In the genomic region with DNA sequence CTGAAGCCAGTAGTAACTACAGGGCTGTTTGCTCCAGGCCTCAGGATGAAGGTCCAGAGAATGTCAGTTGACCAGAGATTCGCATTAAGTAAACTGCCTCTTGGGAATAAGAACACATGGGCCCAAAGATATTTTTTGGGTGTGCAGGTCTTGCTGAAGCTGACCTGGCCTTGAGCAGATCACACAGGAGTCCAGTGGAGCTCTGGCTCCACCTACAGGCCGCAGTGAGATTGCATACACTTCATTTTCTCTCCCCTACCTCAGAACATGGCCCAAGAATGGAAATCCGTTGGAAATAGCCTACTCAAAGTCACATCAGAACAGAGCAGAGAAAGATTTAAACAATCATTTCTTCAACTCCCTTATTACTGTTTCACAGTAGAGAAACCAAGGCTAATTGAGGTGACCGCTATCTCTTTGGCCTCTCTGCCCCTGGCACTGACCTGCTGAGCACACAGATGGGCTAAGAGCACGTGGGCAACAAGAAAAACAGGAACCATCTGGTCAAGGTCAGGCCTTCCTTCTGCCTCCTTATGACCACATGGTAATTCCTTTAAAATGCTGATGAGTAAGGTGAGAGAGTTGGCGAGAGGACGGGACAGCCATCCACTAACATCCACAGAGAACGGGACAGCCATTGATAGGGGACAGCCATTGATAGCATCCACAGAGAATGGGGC, we compare ENCODE assay signal across 9 mouse cellular contexts. TPM values are rescaled to one million over a fixed set of nuclear protein-coding genes. Genes with fewer than 3 reads are reported as not detected.
DNase-seq lines count a peak whose midpoint lies in the region; ATAC-seq and TF ChIP-seq lines count a peak whose summit lies in the region.
"Had no signal": no experiment of that assay in that cellular context is flagged by ENCODE, and none has a peak within 500 bp of the region (broad histone marks: within the 10 kb centered on the region; RNA-seq: fewer than 3 reads in every experiment).

No protein-coding gene starts in this region.

- peaks cover 15% of the 10 kb centered on the region for H3K4me1 ChIP-seq in hindbrain, embryonic 10.5 days (replicated peaks)
- peaks cover 2% of the 10 kb centered on the region; the same call in 1 of the 2 replicates for H3K4me1 ChIP-seq in hindbrain, embryonic 12.5 days
- no peaks in the 10 kb centered on the region for H3K4me1 ChIP-seq in forebrain, embryonic 13.5 days
- no peaks in the 10 kb centered on the region for H3K4me1 ChIP-seq in hindbrain, embryonic 15.5 days (replicated peaks)
- H3K4me1 ChIP-seq in midbrain, embryonic 11.5 days (ENCODE audit: control insufficient read depth, insufficient read depth, low read length): no peaks in the 10 kb centered on the region
- no peaks in the 10 kb centered on the region for H3K4me1 ChIP-seq in small intestine, adult 2 months (ENCODE audit: control insufficient read depth, insufficient read depth, insufficient read length, low read length)

- H3K9me3 ChIP-seq in hindbrain, embryonic 10.5 days: no peaks in the 10 kb centered on the region
- H3K9me3 ChIP-seq in hindbrain, embryonic 12.5 days (replicated peaks): no peaks in the 10 kb centered on the region
- no peaks in the 10 kb centered on the region for H3K9me3 ChIP-seq in forebrain, embryonic 13.5 days (replicated peaks)
- H3K9me3 ChIP-seq in hindbrain, embryonic 15.5 days: no peaks in the 10 kb centered on the region
- H3K9me3 ChIP-seq in midbrain, embryonic 11.5 days (ENCODE audit: control insufficient read depth, low read length): no peaks in the 10 kb centered on the region
- H3K9me3 ChIP-seq: megakaryocyte, embryonic 14.5 days had no signal

- no peak overlapping the region for H3K4me2 ChIP-seq in hindbrain, embryonic 12.5 days (replicated peaks)
- H3K4me2 ChIP-seq in forebrain, embryonic 13.5 days: no peak overlapping the region
- no peak overlapping the region for H3K4me2 ChIP-seq in hindbrain, embryonic 15.5 days
- H3K4me2 ChIP-seq in midbrain, embryonic 11.5 days: no peak overlapping the region

- peaks cover 21% of the 10 kb centered on the region for H3K36me3 ChIP-seq in hindbrain, embryonic 10.5 days
- peaks cover 13% of the 10 kb centered on the region for H3K36me3 ChIP-seq in hindbrain, embryonic 12.5 days
- peaks cover 15% of the 10 kb centered on the region for H3K36me3 ChIP-seq in forebrain, embryonic 13.5 days (ENCODE audit: poor library complexity, severe bottlenecking)
- peaks cover 12% of the 10 kb centered on the region for H3K36me3 ChIP-seq in hindbrain, embryonic 15.5 days
- peaks cover 5% of the 10 kb centered on the region; the same call in 1 of the 2 replicates for H3K36me3 ChIP-seq in midbrain, embryonic 11.5 days (ENCODE audit: control insufficient read depth, insufficient read depth, low read length)
- H3K36me3 ChIP-seq in small intestine, adult 2 months (ENCODE audit: control insufficient read depth, insufficient read depth, low read length): peaks cover 10% of the 10 kb centered on the region

- ATAC-seq in hindbrain, embryonic 12.5 days (ENCODE audit: low FRiP score): no peak
- ATAC-seq in cerebellum, adult (ENCODE audit: insufficient number of reproducible peaks, low FRiP score, low TSS enrichment): peak; percentile 69
- ATAC-seq in forebrain, embryonic 13.5 days: peak; percentile 36; the same call in 1 of the 2 replicates
- peak; percentile 79; the same call in 1 of the 2 replicates for ATAC-seq in hindbrain, embryonic 15.5 days (ENCODE audit: low FRiP score, low read depth)
- peak; percentile 30; the same call in 1 of the 2 replicates for ATAC-seq in midbrain, embryonic 11.5 days (ENCODE audit: low FRiP score)

- 43% methylated on average over 8 of the region's 8 CpGs for WGBS in hindbrain, embryonic 10.5 days
- 49% methylated on average over 8 of the region's 8 CpGs for WGBS in hindbrain, embryonic 12.5 days
- 60% methylated on average over 8 of the region's 8 CpGs for WGBS in forebrain, embryonic 13.5 days
- 51% methylated on average over 8 of the region's 8 CpGs for WGBS in hindbrain, embryonic 15.5 days
- WGBS in midbrain, embryonic 11.5 days: 53% methylated on average over 8 of the region's 8 CpGs
- 56% methylated on average over 8 of the region's 8 CpGs for WGBS in small intestine, adult 2 months

- H3K4me3 ChIP-seq in hindbrain, embryonic 10.5 days: no peak overlapping the region
- no peak overlapping the region for H3K4me3 ChIP-seq in hindbrain, embryonic 12.5 days
- H3K4me3 ChIP-seq in forebrain, embryonic 13.5 days: no peak overlapping the region
- no peak overlapping the region for H3K4me3 ChIP-seq in hindbrain, embryonic 15.5 days
- no peak overlapping the region for H3K4me3 ChIP-seq in midbrain, embryonic 11.5 days (ENCODE audit: low read depth, low read length)
- H3K4me3 ChIP-seq in small intestine, adult 2 months (ENCODE audit: low read depth, low read length): no peak overlapping the region
- H3K4me3 ChIP-seq: megakaryocyte, embryonic 14.5 days had no signal

- TF ChIP-seq POLR2A in small intestine, adult 2 months (IDR thresholded peaks at IDR 0.05; ENCODE audit: low read depth, low read length): no peak

- no peak overlapping the region for H3K27ac ChIP-seq in hindbrain, embryonic 10.5 days
- no peak overlapping the region for H3K27ac ChIP-seq in hindbrain, embryonic 12.5 days
- no peak overlapping the region for H3K27ac ChIP-seq in forebrain, embryonic 13.5 days
- no peak overlapping the region for H3K27ac ChIP-seq in hindbrain, embryonic 15.5 days (replicated peaks)
- no peak overlapping the region for H3K27ac ChIP-seq in midbrain, embryonic 11.5 days (ENCODE audit: low read depth, low read length)
- no peak overlapping the region for H3K27ac ChIP-seq in small intestine, adult 2 months (ENCODE audit: insufficient read depth, low read depth, low read length)

- TF ChIP-seq CTCF in small intestine, adult 2 months (IDR thresholded peaks at IDR 0.05; ENCODE audit: extremely low read depth, insufficient read length, insufficient replicate concordance, low read depth, low read length): peak; percentile 91

- DNase-seq in hindbrain, embryonic 10.5 days (ENCODE audit: low spot score): peak; percentile 76
- DNase-seq in left cerebral cortex, postnatal 14 days (ENCODE audit: low spot score in 2 of 2): peak; percentile 50 to 72
- DNase-seq in midbrain, embryonic 11.5 days (ENCODE audit: low spot score, missing footprints): peak; percentile 98

- H3K9ac ChIP-seq in hindbrain, embryonic 12.5 days: no peak overlapping the region
- H3K9ac ChIP-seq in forebrain, embryonic 13.5 days: no peak overlapping the region
- H3K9ac ChIP-seq in hindbrain, embryonic 15.5 days: no peak overlapping the region
- H3K9ac ChIP-seq in midbrain, embryonic 11.5 days (ENCODE audit: low read length): no peak overlapping the region

- intact Hi-C loops in left cerebral cortex, postnatal 14 days (cut with DNase I): loop anchor here (2.0 to 5.0 kb wide), 4 partner anchors 45 to 420 kb away; no protein-coding TSS in a partner anchor

- no peaks in the 10 kb centered on the region for H3K27me3 ChIP-seq in hindbrain, embryonic 10.5 days (ENCODE audit: insufficient read depth, poor library complexity, severe bottlenecking)
- H3K27me3 ChIP-seq in hindbrain, embryonic 12.5 days: no peaks in the 10 kb centered on the region
- H3K27me3 ChIP-seq in forebrain, embryonic 13.5 days: no peaks in the 10 kb centered on the region
- no peaks in the 10 kb centered on the region for H3K27me3 ChIP-seq in hindbrain, embryonic 15.5 days
- no peaks in the 10 kb centered on the region for H3K27me3 ChIP-seq in midbrain, embryonic 11.5 days (ENCODE audit: control insufficient read depth, insufficient read depth, low read length)
- H3K27me3 ChIP-seq in small intestine, adult 2 months (ENCODE audit: control insufficient read depth, insufficient read depth, low read length): no peaks in the 10 kb centered on the region

RNA-seq across cellular contexts. Expression of a gene that starts 8.1 kb away (rescaled TPM):
- polyA plus RNA-seq in hindbrain, embryonic 10.5 days (2016; fragmentation: Nextera tagmentation; extraction: Ambion mirVana): 22.2 and 23.0 TPM in 2 replicates
- 14.5 and 20.4 TPM in 2 replicates for polyA plus RNA-seq in hindbrain, embryonic 12.5 days (2016; fragmentation: Nextera tagmentation; extraction: Ambion mirVana)
- polyA plus RNA-seq in forebrain, embryonic 13.5 days (2015; fragmentation: Nextera tagmentation; extraction: Ambion mirVana): 20.8 and 26.0 TPM in 2 replicates
- polyA plus RNA-seq in hindbrain, embryonic 15.5 days (2015; fragmentation: Nextera tagmentation; extraction: Ambion mirVana): 20.8 and 22.2 TPM in 2 replicates
- total RNA-seq in left cerebral cortex, postnatal 14 days (2021): 10 to 100 TPM; 12.2 to 18.5 TPM
- polyA plus RNA-seq in midbrain, embryonic 11.5 days (2014; fragmentation: Nextera tagmentation; extraction: Ambion mirVana): 21.6 and 25.8 TPM in 2 replicates
- 6.7 and 7.2 TPM in 2 replicates for polyA plus RNA-seq in small intestine, adult 2 months (2012; rRNA removed)

RNA-seq across cellular contexts. Expression of a gene that starts 8.5 kb away (rescaled TPM):
- 89.7 and 93.6 TPM in 2 replicates for polyA plus RNA-seq in hindbrain, embryonic 10.5 days (2016; fragmentation: Nextera tagmentation; extraction: Ambion mirVana)
- 72.0 and 72.2 TPM in 2 replicates for polyA plus RNA-seq in hindbrain, embryonic 12.5 days (2016; fragmentation: Nextera tagmentation; extraction: Ambion mirVana)
- polyA plus RNA-seq in forebrain, embryonic 13.5 days (2015; fragmentation: Nextera tagmentation; extraction: Ambion mirVana): 88.1 and 88.8 TPM in 2 replicates
- 71.2 and 73.0 TPM in 2 replicates for polyA plus RNA-seq in hindbrain, embryonic 15.5 days (2015; fragmentation: Nextera tagmentation; extraction: Ambion mirVana)
- 10 to 100 TPM; 36.4 to 37.7 TPM for total RNA-seq in left cerebral cortex, postnatal 14 days (2021)
- polyA plus RNA-seq in midbrain, embryonic 11.5 days (2014; fragmentation: Nextera tagmentation; extraction: Ambion mirVana): 93.2 and 94.8 TPM in 2 replicates
- 7.7 and 9.0 TPM in 2 replicates for polyA plus RNA-seq in small intestine, adult 2 months (2012; rRNA removed)

RNA-seq across cellular contexts. Expression of a gene that starts 48.2 kb away (rescaled TPM):
- polyA plus RNA-seq in hindbrain, embryonic 10.5 days (2016; fragmentation: Nextera tagmentation; extraction: Ambion mirVana): 0.13 and 0.17 TPM in 2 replicates
- 0.12 and 0.14 TPM in 2 replicates for polyA plus RNA-seq in hindbrain, embryonic 12.5 days (2016; fragmentation: Nextera tagmentation; extraction: Ambion mirVana)
- 0.10 and 0.19 TPM in 2 replicates for polyA plus RNA-seq in forebrain, embryonic 13.5 days (2015; fragmentation: Nextera tagmentation; extraction: Ambion mirVana)
- 0.68 and 0.73 TPM in 2 replicates for polyA plus RNA-seq in hindbrain, embryonic 15.5 days (2015; fragmentation: Nextera tagmentation; extraction: Ambion mirVana)
- 1 to 10 TPM; 1.1 to 2.5 TPM for total RNA-seq in left cerebral cortex, postnatal 14 days (2021)
- 0.08 and 0.11 TPM in 2 replicates for polyA plus RNA-seq in midbrain, embryonic 11.5 days (2014; fragmentation: Nextera tagmentation; extraction: Ambion mirVana)
- 0.72 and 2.1 TPM in 2 replicates for polyA plus RNA-seq in small intestine, adult 2 months (2012; rRNA removed)
